Mouse (Mus musculus): ENCODE data around the gene Pcbd2. TPM values are rescaled to one million over a fixed set of nuclear protein-coding genes. Genes with fewer than 3 reads are reported as not detected.

Gene Pcbd2
- polyA plus RNA-seq, 1 experiment = 57.4 TPM

GRCm38 (mm10) chr13:55826008-55826671 lies 99.0 kb downstream of the Pcbd2 start:
- Histone ChIP-seq H3ac (ENCODE audit: control insufficient read depth, insufficient read length) (no peak overlapping the region), H3K27me3 (ENCODE audit: control insufficient read depth, insufficient read depth, insufficient read length) (peaks cover 73% of the 10 kb centered on the region), H3K36me3 (ENCODE audit: control insufficient read depth, insufficient read depth) (no peaks in the 10 kb centered on the region), H3K4me2 (ENCODE audit: low read depth) (no peak overlapping the region), H3K79me2 (ENCODE audit: control insufficient read depth, insufficient read depth) (no peaks in the 10 kb centered on the region), H3K4me3 (no peak overlapping the region)
- TF ChIP-seq SRF (IDR thresholded peaks at IDR 0.05; ENCODE audit: control insufficient read depth, insufficient read length, low read depth) (no peak), MAX (IDR thresholded peaks at IDR 0.05; ENCODE audit: low read depth) (no peak), MYOD1 (IDR thresholded peaks at IDR 0.05; ENCODE audit: control insufficient read depth in 1 of 3, insufficient read length in 2 of 3, low read depth in 2 of 3) (no peak), TCF3 (IDR thresholded peaks at IDR 0.05; ENCODE audit: insufficient read length, low read depth) (no peak), E2F4 (IDR thresholded peaks at IDR 0.05; ENCODE audit: insufficient read depth) (no peak), MYOG (IDR thresholded peaks at IDR 0.05; ENCODE audit: control insufficient read depth in 1 of 3, insufficient read depth in 1 of 3, insufficient read length in 2 of 3, low read depth in 2 of 3) (no peak), TCF12 (IDR thresholded peaks at IDR 0.05; ENCODE audit: insufficient read depth, poor library complexity, severe bottlenecking) (no peak), CEBPB (IDR thresholded peaks at IDR 0.05; ENCODE audit: insufficient read depth, poor library complexity, severe bottlenecking) (no peak), POLR2A (IDR thresholded peaks at IDR 0.05; ENCODE audit: insufficient read length, low read depth) (no peak), USF1 (IDR thresholded peaks at IDR 0.05; ENCODE audit: low read depth) (no peak), REST (IDR thresholded peaks at IDR 0.05; ENCODE audit: insufficient read depth, insufficient read length) (no peak), POLR2AphosphoS2 (IDR thresholded peaks at IDR 0.05; ENCODE audit: insufficient read length, low read depth) (no peak)

Other genes with a start within 250 kb of the Pcbd2 start
- 165 TPM for gene Dbn1, start 239.3 kb upstream of the Pcbd2 start, polyA plus RNA-seq (2012; fragmentation: generic; extraction: Trizol)
- 553 TPM for gene Pdlim7, start 213.7 kb upstream of the Pcbd2 start, polyA plus RNA-seq (2012; fragmentation: generic; extraction: Trizol)
- gene Dok3, start 198.1 kb upstream of the Pcbd2 start, polyA plus RNA-seq (2012; fragmentation: generic; extraction: Trizol) = 1.00 TPM
- 33.3 TPM for gene Ddx41, start 190.7 kb upstream of the Pcbd2 start, polyA plus RNA-seq (2012; fragmentation: generic; extraction: Trizol)
- 13.5 TPM for gene Fam193b, start 156.2 kb upstream of the Pcbd2 start, polyA plus RNA-seq (2012; fragmentation: generic; extraction: Trizol)
- 200 TPM for gene Tmed9, start 153.6 kb upstream of the Pcbd2 start, polyA plus RNA-seq (2012; fragmentation: generic; extraction: Trizol)
- gene B4galt7, start 127.5 kb upstream of the Pcbd2 start, polyA plus RNA-seq (2012; fragmentation: generic; extraction: Trizol) = 23.1 TPM
- 27.8 TPM for gene Caml, start 104.4 kb upstream of the Pcbd2 start, polyA plus RNA-seq (2012; fragmentation: generic; extraction: Trizol)
- gene Ddx46, start 92.3 kb upstream of the Pcbd2 start, polyA plus RNA-seq (2012; fragmentation: generic; extraction: Trizol) = 8.7 TPM
- 18.2 TPM for gene B230219D22Rik, start 34.2 kb upstream of the Pcbd2 start, polyA plus RNA-seq (2012; fragmentation: generic; extraction: Trizol)
- gene Txndc15, start 12.7 kb upstream of the Pcbd2 start, polyA plus RNA-seq (2012; fragmentation: generic; extraction: Trizol) = 41.7 TPM
- gene Catsper3, start 57.2 kb downstream of the Pcbd2 start, polyA plus RNA-seq (2012; fragmentation: generic; extraction: Trizol) = 0.14 TPM
- not detected for gene Pitx1, start 108.8 kb downstream of the Pcbd2 start, polyA plus RNA-seq (2012; fragmentation: generic; extraction: Trizol)